Mouse (Mus musculus) megakaryocyte, adult 5-6 weeks (primary cell): ENCODE measurements around the gene Svep1. TPM values are rescaled to one million over a fixed set of nuclear protein-coding genes. Genes with fewer than 3 reads are reported as not detected.

Source experiments
- total RNA-seq, 2 experiments: library from RNA; stranded (forward) in 1 of 2; stranded (reverse) in 1 of 2; fragments of 153-499, 151-499 nt in 1 of 2; fragments of 221-1000, 200-1000 nt in 1 of 2; gene quantifications; 2 replicates each; pipeline versions ENCODE4 v1.2.3 to v1.2.4; 2015 to 2017

Gene Svep1
- total RNA-seq, 2 experiments from 2014 or later, result 0.07 TPM; not detected in 1

Other genes starting within 250 kb of the Svep1 start
- not detected in 2 replicates for gene Txndc8, start 197.7 kb downstream of the Svep1 start, total RNA-seq (2015)
- not detected in 2 replicates for gene Txndc8, start 197.7 kb downstream of the Svep1 start, total RNA-seq (2017)
- gene Musk, start 79.1 kb upstream of the Svep1 start, total RNA-seq (2015), result not detected in 2 replicates
- not detected in 2 replicates for gene Musk, start 79.1 kb upstream of the Svep1 start, total RNA-seq (2017)